Mouse (Mus musculus): ENCODE results near the gene Rgp1. TPM values are rescaled to one million over a fixed set of nuclear protein-coding genes. Genes with fewer than 3 reads are reported as not detected.

Gene Rgp1
- polyA plus RNA-seq (2017; shearing (Covaris generic)) = 18.0 TPM

DNA sequence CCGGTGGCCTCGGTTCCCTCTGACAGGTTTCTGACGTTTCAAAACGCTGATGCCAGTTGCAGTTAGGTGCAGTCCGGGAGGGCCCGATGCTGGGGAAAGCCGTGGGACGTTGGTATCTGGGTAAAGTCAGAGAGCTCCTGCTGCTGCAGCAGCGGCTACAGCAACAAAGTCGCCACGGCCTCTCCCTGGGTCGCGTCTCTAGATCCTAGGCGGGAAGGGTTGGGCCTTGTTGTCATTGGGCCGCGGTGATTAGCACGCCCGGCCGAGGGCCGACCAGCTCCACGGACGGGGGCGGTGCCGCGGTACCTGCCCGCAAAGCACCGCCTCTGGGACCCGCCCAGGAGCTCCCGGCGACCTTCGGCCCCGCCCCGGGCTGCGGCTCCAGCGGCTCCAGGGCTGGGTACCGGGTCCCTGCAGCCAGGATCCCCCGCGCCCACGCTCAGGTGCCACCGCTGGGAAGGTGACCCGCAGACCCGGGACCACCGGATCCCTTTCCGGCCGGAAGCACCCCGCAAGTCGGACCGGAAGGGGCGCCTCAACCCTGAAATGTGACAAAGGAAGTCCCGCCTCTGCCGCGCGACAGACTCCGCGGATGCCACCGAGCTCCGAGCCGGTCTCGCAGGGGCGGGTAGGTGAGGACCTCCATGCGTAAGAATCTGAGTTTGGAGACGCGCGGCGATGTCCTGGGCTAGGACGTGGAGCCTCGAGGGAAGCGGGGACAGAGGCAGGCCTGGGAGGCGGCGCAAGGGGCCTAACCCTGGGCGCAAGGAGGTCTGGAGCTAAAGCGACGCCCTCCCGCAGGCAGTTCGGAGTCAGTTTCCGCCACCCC is at the start of gene Rgp1, which contains the start of gene Gba2:
Gene Rgp1, plus strand, starts transcription at position 340 of the 829 bp plus-strand sequence.
Gene Gba2, minus strand, starts transcription at position 498 of the 829 bp plus-strand sequence.

DNA sequence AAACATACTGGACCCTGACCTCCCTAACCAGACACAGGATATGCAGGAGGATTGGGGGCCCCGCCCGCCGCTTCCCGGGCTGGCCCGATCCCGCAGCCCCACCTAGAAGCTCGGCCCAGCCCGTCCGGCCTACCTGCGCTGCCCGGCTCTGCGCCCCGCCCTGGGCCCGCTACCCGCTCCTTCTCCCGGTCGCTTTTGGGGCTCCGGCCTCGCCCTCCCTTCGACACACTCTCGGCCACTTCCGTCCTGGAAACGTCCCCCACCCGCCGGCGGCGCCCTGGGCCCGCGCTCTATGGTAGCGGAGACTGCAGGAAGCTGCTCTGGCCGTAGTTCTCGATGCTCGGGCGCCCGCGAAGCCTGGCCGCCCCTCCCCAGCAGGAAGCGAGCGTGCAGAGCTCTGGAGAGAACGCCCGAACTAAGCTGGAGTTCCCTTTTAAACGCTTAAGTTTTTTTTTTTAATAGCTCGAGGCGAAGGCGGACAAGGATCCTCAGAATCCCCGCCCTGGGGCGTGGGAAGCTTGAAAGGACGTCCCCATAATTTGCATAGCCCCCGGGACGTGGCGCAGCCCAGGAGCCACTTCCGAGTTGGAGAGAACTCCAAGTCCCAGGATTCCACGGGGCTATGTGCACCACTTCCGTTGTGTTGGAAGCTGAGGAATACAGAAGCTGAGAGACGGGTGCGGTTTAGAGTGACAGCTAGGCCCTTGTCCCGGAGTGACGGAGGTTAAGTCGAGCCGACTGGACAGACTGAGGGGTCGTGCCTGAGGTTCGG is 16.3 kb upstream of the Rgp1 start, which contains the start of the genes Creb3 and Tln1:
Gene Creb3, plus strand, starts transcription at position 336 of the 772 bp plus-strand sequence.
Gene Tln1, minus strand, starts transcription at position 695 of the 772 bp plus-strand sequence.

DNA sequence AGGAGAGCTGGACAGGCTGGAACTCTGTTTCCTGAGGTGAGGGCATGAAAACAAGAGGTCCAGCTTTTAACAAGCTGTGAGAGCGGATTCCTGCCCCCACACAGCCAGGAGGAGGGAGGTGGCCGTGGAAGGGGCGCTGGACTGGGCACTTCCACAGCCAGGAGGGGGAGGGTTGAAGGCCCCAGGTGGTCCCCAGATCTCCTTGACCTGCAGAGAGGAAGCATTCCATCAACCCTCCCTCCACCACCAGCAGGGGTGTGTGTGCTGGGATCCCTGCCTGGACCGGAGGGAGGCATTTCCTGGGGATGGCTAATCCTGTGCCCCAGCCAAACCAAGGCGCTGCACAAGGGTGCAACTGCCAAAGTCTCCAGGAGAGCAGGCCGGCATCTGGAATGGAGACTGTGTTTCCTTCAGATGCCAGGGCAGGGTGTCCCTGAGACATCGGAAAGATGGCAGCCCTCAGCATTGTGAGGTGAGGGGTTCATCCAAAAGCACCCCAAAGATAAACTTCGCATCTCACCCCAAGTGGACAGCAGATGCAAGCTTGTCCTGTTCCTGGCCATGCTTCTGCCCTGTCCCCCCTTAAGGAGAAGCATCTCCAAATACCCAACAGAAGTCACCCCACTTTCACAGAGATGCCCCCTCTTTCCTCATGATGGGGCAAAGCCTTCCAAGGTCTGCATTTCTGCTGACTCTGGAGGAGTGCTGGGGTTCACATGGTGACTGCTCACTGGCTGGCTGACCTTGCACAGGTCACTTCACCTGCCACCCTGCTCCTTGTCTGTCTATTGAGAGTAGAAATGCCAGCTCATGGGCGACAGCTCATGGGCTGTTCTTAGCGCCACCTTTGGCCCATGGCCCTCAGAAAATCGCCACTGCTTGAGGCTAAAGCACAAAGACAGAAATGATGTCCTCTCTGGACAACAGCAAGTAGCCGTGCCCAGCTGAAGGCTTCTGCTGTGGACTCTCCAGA is 6.2 kb downstream of the Rgp1 start, which contains the start of gene Msmp:
Gene Msmp, minus strand, starts transcription at position 51 of the 973 bp plus-strand sequence.

DNA sequence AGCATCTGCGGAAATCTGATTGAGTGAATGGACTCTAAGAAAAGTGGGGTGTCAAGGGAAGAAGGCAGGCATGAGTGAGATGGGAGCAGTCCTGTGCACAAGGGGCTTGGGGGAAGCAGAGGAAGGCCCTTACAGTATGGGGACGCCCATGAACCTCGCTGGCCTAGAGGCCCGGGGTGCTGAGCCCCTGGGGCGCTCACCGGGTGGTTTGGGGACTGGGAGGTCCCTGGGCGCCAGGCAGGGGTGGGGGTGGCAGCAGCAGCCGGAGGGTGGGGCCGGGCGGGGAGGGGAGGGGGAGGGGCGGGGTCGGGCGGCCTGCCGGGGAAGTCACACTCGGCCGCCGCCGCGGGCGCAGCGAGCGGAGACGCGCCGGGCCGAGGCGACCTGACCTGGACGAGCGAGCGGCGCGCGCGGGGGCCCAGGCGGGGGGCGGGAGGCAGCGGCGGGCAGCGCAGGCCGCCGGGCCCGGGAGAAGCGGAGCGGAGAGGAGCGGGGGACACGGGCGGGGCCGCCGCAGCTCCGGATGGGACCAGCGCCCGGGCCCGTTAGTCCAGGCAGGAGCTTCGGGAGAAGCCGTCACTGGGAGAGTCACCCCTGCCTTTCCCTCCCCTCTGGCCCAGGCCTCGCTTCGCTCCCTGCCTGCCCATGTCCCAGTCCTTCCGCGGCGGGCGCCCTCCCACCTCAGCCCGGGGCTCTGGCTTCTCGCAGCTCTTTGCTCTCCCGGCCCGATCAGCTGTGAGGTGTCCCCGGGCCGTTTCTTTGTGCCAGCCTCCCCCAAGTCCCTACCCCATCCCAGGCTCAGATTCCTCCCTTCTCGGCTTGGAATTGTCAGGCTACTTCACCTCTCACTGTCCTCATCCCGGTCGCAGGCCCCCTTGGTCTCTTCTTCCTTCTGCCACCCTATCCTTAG is 52.8 kb downstream of the Rgp1 start, which contains the start of gene Npr2:
Gene Npr2, plus strand, starts transcription at position 890 of the 910 bp plus-strand sequence.

Other genes with a start within 250 kb of the Rgp1 start
- gene Rusc2, start 196.7 kb upstream of the Rgp1 start, polyA plus RNA-seq (2017; shearing (Covaris generic)) = 0.08 TPM
- gene Fam166b, start 149.6 kb upstream of the Rgp1 start, polyA plus RNA-seq (2017; shearing (Covaris generic)) = not detected
- 68.3 TPM for gene Tesk1, start 136.8 kb upstream of the Rgp1 start, polyA plus RNA-seq (2017; shearing (Covaris generic))
- 60.0 TPM for gene Cd72, start 124.1 kb upstream of the Rgp1 start, polyA plus RNA-seq (2017; shearing (Covaris generic))
- gene Sit1, start 95.0 kb upstream of the Rgp1 start, polyA plus RNA-seq (2017; shearing (Covaris generic)) = 155 TPM
- 90.4 TPM for gene Ccdc107, start 85.8 kb upstream of the Rgp1 start, polyA plus RNA-seq (2017; shearing (Covaris generic))
- gene Arhgef39, start 79.0 kb upstream of the Rgp1 start, polyA plus RNA-seq (2017; shearing (Covaris generic)) = 5.7 TPM
- gene Car9, start 71.7 kb upstream of the Rgp1 start, polyA plus RNA-seq (2017; shearing (Covaris generic)) = 1.1 TPM
- gene Tpm2, start 55.0 kb upstream of the Rgp1 start, polyA plus RNA-seq (2017; shearing (Covaris generic)) = not detected
- 82.0 TPM for gene Creb3, start 16.4 kb upstream of the Rgp1 start, polyA plus RNA-seq (2017; shearing (Covaris generic))
- 266 TPM for gene Tln1, start 16.0 kb upstream of the Rgp1 start, polyA plus RNA-seq (2017; shearing (Covaris generic))
- gene Gba2, start 158 bp downstream of the Rgp1 start, polyA plus RNA-seq (2017; shearing (Covaris generic)) = 51.7 TPM
- 4.2 TPM for gene Msmp, start 5.8 kb downstream of the Rgp1 start, polyA plus RNA-seq (2017; shearing (Covaris generic))
- gene Npr2, start 53.2 kb downstream of the Rgp1 start, polyA plus RNA-seq (2017; shearing (Covaris generic)) = not detected
- gene Spag8, start 74.9 kb downstream of the Rgp1 start, polyA plus RNA-seq (2017; shearing (Covaris generic)) = 0.39 TPM
- 73.0 TPM for gene Hint2, start 77.8 kb downstream of the Rgp1 start, polyA plus RNA-seq (2017; shearing (Covaris generic))
- 2.1 TPM for gene Tmem8b, start 90.3 kb downstream of the Rgp1 start, polyA plus RNA-seq (2017; shearing (Covaris generic))
- gene Fam221b, start 90.4 kb downstream of the Rgp1 start, polyA plus RNA-seq (2017; shearing (Covaris generic)) = 1.2 TPM
- not detected for gene Olfr70, start 122.1 kb downstream of the Rgp1 start, polyA plus RNA-seq (2017; shearing (Covaris generic))
- not detected for gene Olfr71, start 131.5 kb downstream of the Rgp1 start, polyA plus RNA-seq (2017; shearing (Covaris generic))
- gene Hrct1, start 148.5 kb downstream of the Rgp1 start, polyA plus RNA-seq (2017; shearing (Covaris generic)) = not detected
- 0.11 TPM for gene Spaar, start 151.3 kb downstream of the Rgp1 start, polyA plus RNA-seq (2017; shearing (Covaris generic))
- not detected for gene Olfr159, start 192.3 kb downstream of the Rgp1 start, polyA plus RNA-seq (2017; shearing (Covaris generic))
- not detected for gene Olfr156, start 245.2 kb downstream of the Rgp1 start, polyA plus RNA-seq (2017; shearing (Covaris generic))

Measured in CD4-positive, CD25-positive, alpha-beta regulatory T cell (primary cell).